Comparison of ENCODE assay signal across 8 mouse cellular contexts in the genomic region with DNA sequence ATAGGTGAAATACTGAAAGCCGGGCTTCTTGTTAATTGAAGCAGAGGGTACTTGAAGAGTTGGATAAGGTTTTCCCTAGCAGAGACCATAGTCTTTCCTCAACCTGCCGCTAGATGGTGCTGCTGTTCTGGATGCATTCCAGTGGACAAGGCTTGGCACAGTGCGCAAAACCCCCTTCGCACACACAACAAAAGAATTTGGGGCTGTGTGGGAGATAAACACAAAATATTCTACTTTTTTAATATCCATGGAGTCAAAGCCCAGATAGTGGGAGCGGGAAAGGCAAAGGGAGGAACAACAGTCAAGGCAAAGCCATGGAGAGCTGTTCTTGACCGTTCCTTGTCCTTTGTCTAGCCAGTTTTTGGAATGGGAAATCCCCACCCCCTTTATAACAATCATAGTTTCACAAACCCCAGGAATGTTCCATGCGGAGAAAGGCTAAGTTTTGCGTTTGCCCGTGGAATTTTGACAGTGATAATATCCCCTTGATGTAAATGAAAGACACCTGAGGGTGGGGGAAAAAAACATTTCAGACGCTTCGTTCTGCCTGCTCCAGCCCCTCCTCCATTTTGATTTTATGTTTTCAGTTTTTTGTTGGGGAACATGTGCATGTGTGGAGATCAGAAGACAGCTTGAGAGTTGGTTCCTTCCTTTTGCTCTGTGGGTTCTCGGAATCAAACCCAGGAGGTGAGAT. TPM values are rescaled to one million over a fixed set of nuclear protein-coding genes. Genes with fewer than 3 reads are reported as not detected.
A peak's percentile ranks its signal among the peaks of the same experiment; 100 is the strongest.
DNase-seq lines count a peak whose midpoint lies in the region; ATAC-seq and TF ChIP-seq lines count a peak whose summit lies in the region.

No protein-coding gene starts in this region.

- H3K4me1 ChIP-seq in G1E (ENCODE audit: insufficient read depth, low read depth, low read length): peaks cover 58% of the 10 kb centered on the region
- peaks cover 50% of the 10 kb centered on the region for H3K4me1 ChIP-seq in hindbrain, embryonic 10.5 days (replicated peaks)
- peaks cover 41% of the 10 kb centered on the region for H3K4me1 ChIP-seq in lung, postnatal 0 days (ENCODE audit: insufficient read depth, low read depth, low read length)

- no peaks in the 10 kb centered on the region for H3K9me3 ChIP-seq in G1E (replicated peaks)
- H3K9me3 ChIP-seq in hindbrain, embryonic 10.5 days: no peaks in the 10 kb centered on the region
- H3K9me3 ChIP-seq in lung, postnatal 0 days (ENCODE audit: low read length): no peaks in the 10 kb centered on the region

- peak; percentile 75 for TF ChIP-seq CTCF in G1E (IDR thresholded peaks at IDR 0.05; ENCODE audit: low read depth, low read length)
- peak; percentile 94 for TF ChIP-seq CTCF in lung, postnatal 0 days (IDR thresholded peaks at IDR 0.05)

- peaks cover 26% of the 10 kb centered on the region for H3K36me3 ChIP-seq in G1E (replicated peaks)
- H3K36me3 ChIP-seq in hindbrain, embryonic 10.5 days: peaks cover 26% of the 10 kb centered on the region
- H3K36me3 ChIP-seq in lung, postnatal 0 days (ENCODE audit: insufficient read depth, low read length): no peaks in the 10 kb centered on the region

- ATAC-seq in G1E (ENCODE audit: extremely low read depth, insufficient number of reproducible peaks, low FRiP score, poor library complexity, severe bottlenecking): peak; percentile 38
- peak; percentile 25 for ATAC-seq in lung, postnatal 0 days

- peak overlapping the region; percentile 84 for H3K27ac ChIP-seq in hindbrain, embryonic 10.5 days
- H3K27ac ChIP-seq in lung, postnatal 0 days (ENCODE audit: low read length): peak overlapping the region; percentile 95

- TF ChIP-seq EP300 in lung, postnatal 0 days (IDR thresholded peaks at IDR 0.05): peak; percentile 59

- H3K4me2 ChIP-seq in lung, postnatal 0 days (replicated peaks; ENCODE audit: low read depth, low read length): peak overlapping the region; percentile 84

- peak; percentile 53 for DNase-seq in G1E (ENCODE audit: low spot score)
- peak; percentile 92 for DNase-seq in cerebellum, adult 8-10 months
- peak; percentile 97 for DNase-seq in forelimb bud, embryonic 11.5 days (ENCODE audit: low read depth, low spot score)
- DNase-seq in hindbrain, embryonic 10.5 days (ENCODE audit: low spot score): peak; percentile 90
- peak; percentile 82 for DNase-seq in layer of hippocampus, adult 9-11 months
- peak; percentile 96 for DNase-seq in lung, postnatal 0 days (ENCODE audit: low spot score)
- DNase-seq in ovary, postnatal 36 days (ENCODE audit: low spot score): peak; percentile 88
- DNase-seq in thymus, postnatal 14 days: peak; percentile 88

- H3K4me3 ChIP-seq in G1E (ENCODE audit: low read depth, low read length): no peak overlapping the region
- H3K4me3 ChIP-seq in hindbrain, embryonic 10.5 days: peak overlapping the region; percentile 82
- 0 out of 2 replicates have a peak overlapping the region, but pooled peaks have one; percentile 2 for H3K4me3 ChIP-seq in lung, postnatal 0 days (ENCODE audit: low read depth, low read length)

- H3K9ac ChIP-seq in lung, postnatal 0 days (replicated peaks; ENCODE audit: low read depth): no peak overlapping the region; the same call in 1 of the 2 replicates

- 28% methylated on average over 12 of the region's 12 CpGs for WGBS in hindbrain, embryonic 10.5 days
- 13% methylated on average over 12 of the region's 12 CpGs for WGBS in lung, postnatal 0 days

- peaks cover 37% of the 10 kb centered on the region for H3K27me3 ChIP-seq in G1E (ENCODE audit: insufficient read depth, low read length)
- H3K27me3 ChIP-seq in hindbrain, embryonic 10.5 days (ENCODE audit: insufficient read depth, poor library complexity, severe bottlenecking): peaks cover 15% of the 10 kb centered on the region; the same call in 1 of the 2 replicates
- no peaks in the 10 kb centered on the region for H3K27me3 ChIP-seq in lung, postnatal 0 days (replicated peaks; ENCODE audit: insufficient read depth, low read length)

RNA-seq across cellular contexts. Expression of gene Senp3, which starts 1.1 kb away (rescaled TPM):
- total RNA-seq in G1E (2014; fragmentation: Nextera tagmentation) (111 and 128 TPM in 2 replicates), G1E (2017) (107 and 111 TPM in 2 replicates)
- 125 and 142 TPM in 2 replicates for polyA plus RNA-seq in G1E (2012)
- polyA plus RNA-seq in hindbrain, embryonic 10.5 days (2016; fragmentation: Nextera tagmentation; extraction: Ambion mirVana): 116 and 122 TPM in 2 replicates
- 36.0 and 37.8 TPM in 2 replicates for polyA plus RNA-seq in lung, postnatal 0 days (2015; fragmentation: Nextera tagmentation; extraction: Ambion mirVana)

RNA-seq across cellular contexts. Expression of gene Tnfsf13, which starts 2.6 kb away (rescaled TPM):
- not detected in 2 replicates for total RNA-seq in G1E (2014; fragmentation: Nextera tagmentation)
- not detected in 2 replicates for total RNA-seq in G1E (2017)
- polyA plus RNA-seq in G1E (2012): not detected in 2 replicates
- 0.14 and 0.30 TPM in 2 replicates for polyA plus RNA-seq in hindbrain, embryonic 10.5 days (2016; fragmentation: Nextera tagmentation; extraction: Ambion mirVana)
- 4.4 and 6.7 TPM in 2 replicates for polyA plus RNA-seq in lung, postnatal 0 days (2015; fragmentation: Nextera tagmentation; extraction: Ambion mirVana)

RNA-seq across cellular contexts. Expression of gene Eif4a1, which starts 10.8 kb away (rescaled TPM):
- total RNA-seq in G1E (2014; fragmentation: Nextera tagmentation) (986 and 993 TPM in 2 replicates), G1E (2017) (986 and 1,008 TPM in 2 replicates)
- 197 and 231 TPM in 2 replicates for polyA plus RNA-seq in G1E (2012)
- 740 and 935 TPM in 2 replicates for polyA plus RNA-seq in hindbrain, embryonic 10.5 days (2016; fragmentation: Nextera tagmentation; extraction: Ambion mirVana)
- polyA plus RNA-seq in lung, postnatal 0 days (2015; fragmentation: Nextera tagmentation; extraction: Ambion mirVana): 283 and 286 TPM in 2 replicates

RNA-seq across cellular contexts. Expression of gene Tnfsf12, which starts 12.7 kb away (rescaled TPM):
- total RNA-seq in G1E (2014; fragmentation: Nextera tagmentation) (not detected in 2 replicates), G1E (2017) (not detected in 2 replicates)
- not detected in 2 replicates for polyA plus RNA-seq in G1E (2012)
- polyA plus RNA-seq in hindbrain, embryonic 10.5 days (2016; fragmentation: Nextera tagmentation; extraction: Ambion mirVana): 2.2 and 2.3 TPM in 2 replicates
- polyA plus RNA-seq in lung, postnatal 0 days (2015; fragmentation: Nextera tagmentation; extraction: Ambion mirVana): 12.0 and 13.6 TPM in 2 replicates

RNA-seq across cellular contexts. Expression of gene Tnfsfm13, which starts 12.9 kb away (rescaled TPM):
- total RNA-seq in G1E (2014; fragmentation: Nextera tagmentation) (not detected in 2 replicates), G1E (2017) (not detected in 2 replicates)
- polyA plus RNA-seq in G1E (2012): not detected in 2 replicates
- polyA plus RNA-seq in hindbrain, embryonic 10.5 days (2016; fragmentation: Nextera tagmentation; extraction: Ambion mirVana): 0.82 and 0.85 TPM in 2 replicates
- polyA plus RNA-seq in lung, postnatal 0 days (2015; fragmentation: Nextera tagmentation; extraction: Ambion mirVana): 11.9 and 13.1 TPM in 2 replicates
